Mouse (Mus musculus): ENCODE measurements at regions not wholly inside any gene's neighbourhood (a gene's known extent, or its start where the extent isn't known, plus 50 kb on each side); places are given as distances from the start of the nearest gene placed in this dataset.

DNA sequence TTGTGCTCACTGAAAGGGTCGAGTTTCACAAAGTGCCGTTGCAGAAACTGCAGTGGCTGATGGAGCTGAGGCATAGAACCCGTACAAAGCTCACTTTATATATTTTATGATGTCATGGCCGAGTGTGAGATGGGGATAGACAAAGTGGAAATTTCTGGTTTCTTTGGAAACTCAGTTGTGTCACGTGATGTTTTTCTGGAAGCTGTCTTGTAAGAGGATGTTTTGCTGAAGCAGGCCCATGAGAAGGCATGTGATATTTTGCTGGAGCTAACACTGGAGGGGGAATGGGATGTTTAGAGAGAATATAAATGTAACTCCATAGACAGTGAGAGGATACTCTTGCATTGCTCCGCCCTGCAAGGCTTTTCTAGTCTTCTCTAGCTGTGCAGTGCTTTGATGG, 311.7 kb downstream of the Tmem132b start:
- DNase-seq (ENCODE audit: low spot score): no peak

- no peak for DNase-seq (ENCODE audit: low spot score)
Measured at GRCm38 (mm10) chr5:125849722-125850121, 318.1 kb downstream of the Tmem132b start.

DNA sequence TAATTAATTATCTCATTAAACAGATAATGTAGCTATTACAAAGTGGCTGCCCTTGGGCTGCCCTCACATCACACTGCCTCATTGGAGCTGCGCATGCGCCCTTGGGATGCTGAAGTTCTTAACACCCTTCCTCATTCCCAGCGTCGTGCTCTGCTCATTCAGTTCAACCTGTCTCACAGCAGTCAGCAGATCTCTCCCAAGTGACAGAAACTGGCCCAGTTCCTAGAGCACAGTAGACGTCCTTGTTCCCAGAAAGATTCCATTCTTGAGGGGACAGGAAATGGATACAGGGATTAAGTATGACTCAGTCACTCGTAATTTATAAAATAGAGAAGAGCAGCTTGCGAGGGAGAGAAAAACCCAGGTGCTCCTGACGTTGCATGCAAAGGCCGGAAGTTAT, 344.7 kb downstream of the Tmem132b start:
- DNase-seq (ENCODE audit: low spot score): no peak

DNA sequence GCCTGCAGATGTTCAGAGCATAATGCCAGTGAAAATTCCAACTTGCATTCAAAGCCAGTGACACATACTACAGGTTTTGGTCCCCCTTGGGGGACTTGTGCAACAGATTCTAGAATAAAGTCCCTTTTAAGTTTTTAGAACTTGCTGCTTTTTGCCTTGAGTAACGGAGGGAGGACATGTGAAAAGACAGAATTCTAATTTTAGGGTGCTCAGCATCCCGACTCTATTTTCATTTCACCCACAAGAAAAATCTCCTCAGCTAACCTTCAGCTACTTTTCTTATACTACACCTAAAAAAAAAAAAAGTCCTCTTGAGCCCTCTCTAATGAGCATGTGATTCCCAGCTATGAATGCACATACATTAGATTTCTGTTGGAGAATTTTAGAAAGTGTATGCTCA, 357.3 kb downstream of the Tmem132b start:
- DNase-seq (ENCODE audit: low spot score): no peak

- no peak for DNase-seq (ENCODE audit: low spot score)
Measured at GRCm38 (mm10) chr5:125893864-125894263, 362.3 kb downstream of the Tmem132b start.

- no peak for DNase-seq (ENCODE audit: low spot score)
Measured at GRCm38 (mm10) chr5:125902038-125902437, 370.5 kb downstream of the Tmem132b start.

DNA sequence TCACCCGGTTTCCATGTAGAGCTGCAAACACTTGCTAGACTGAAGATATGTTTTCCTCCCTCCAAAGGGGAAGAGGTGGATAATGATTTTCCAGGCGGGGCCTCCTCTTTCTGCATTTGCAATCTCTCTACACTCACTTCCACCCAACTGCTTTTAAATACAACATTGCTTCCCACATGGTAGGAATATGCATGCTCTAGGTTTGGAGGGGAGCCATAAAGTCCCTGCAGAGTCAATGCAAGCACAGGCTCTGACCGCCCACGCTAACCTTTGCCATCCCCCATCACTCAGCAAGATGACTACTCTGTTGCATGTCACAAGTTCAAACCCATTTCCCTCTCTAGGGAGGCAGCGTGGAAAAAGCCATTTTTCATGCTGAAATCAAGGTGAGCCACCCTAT, 372.9 kb downstream of the Tmem132b start:
- no peak for DNase-seq (ENCODE audit: low spot score)

DNA sequence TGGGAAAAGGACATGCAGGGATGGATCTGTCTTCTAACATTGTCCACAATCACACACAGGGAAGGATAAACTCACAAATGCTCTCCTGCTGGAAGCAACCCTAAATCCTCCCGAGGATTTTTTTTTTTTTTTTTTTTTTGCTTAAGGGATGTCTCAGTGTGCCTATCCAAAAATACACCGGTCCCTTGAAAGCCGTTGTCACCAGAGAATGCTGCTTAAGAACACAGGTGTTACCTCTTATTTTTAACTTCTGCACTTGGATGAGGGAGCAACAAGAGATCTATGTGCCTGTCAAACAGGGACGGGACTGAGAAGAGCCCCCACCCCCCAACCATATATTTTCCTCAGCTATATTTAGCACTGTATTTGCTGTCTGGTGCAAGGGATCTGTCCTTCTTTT, 375.8 kb downstream of the Tmem132b start:
- no peak for DNase-seq (ENCODE audit: low spot score)

DNA sequence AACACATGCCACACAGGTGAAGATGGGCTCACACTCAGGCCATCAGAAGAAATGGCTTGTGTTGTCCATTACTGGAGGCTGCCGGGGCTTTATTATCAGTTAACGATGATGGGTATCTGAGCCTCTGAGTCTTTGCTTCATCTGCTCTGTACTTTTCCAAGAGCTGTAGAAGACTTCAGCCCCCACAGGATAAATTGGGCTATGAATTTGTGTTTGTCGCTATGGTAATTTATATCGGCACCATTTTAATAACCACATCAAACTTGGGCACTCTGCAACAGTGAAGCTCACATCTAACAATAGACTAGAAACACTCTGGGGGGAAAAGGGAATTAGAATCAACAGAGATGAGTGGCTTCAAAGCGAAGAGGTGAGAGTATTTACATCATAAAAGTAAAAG, 376.3 kb downstream of the Tmem132b start:
- DNase-seq (ENCODE audit: low spot score): no peak

- no peak for DNase-seq (ENCODE audit: low spot score)
Measured at GRCm38 (mm10) chr5:125915857-125916256, 384.3 kb downstream of the Tmem132b start.

DNA sequence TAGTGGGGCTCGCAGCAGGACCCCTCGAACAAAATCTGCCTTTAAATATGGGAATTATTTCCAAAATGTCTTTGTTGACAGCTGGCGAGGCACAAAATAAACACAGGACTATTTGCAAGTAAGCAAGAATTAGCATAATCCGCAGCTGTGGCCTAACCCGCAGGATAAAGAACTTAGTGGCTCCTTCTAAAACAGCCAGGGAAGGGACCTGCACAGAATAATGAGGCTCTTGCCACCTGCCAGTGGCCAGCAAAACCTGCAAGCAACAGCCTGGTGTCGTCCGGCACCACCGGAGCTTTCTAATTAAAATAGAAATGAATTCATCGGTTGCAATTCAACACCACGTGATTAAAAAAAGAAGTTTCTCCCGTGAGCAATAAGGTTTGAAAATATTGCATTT, 389.4 kb downstream of the Tmem132b start:
- DNase-seq (ENCODE audit: low spot score): no peak

- DNase-seq (ENCODE audit: low spot score): no peak
Measured at GRCm38 (mm10) chr5:125925856-125926497, 394.4 kb downstream of the Tmem132b start.

GRCm38 (mm10) chr5:125931502-125931901, 399.9 kb downstream of the Tmem132b start:
- no peak for DNase-seq (ENCODE audit: low spot score)

DNA sequence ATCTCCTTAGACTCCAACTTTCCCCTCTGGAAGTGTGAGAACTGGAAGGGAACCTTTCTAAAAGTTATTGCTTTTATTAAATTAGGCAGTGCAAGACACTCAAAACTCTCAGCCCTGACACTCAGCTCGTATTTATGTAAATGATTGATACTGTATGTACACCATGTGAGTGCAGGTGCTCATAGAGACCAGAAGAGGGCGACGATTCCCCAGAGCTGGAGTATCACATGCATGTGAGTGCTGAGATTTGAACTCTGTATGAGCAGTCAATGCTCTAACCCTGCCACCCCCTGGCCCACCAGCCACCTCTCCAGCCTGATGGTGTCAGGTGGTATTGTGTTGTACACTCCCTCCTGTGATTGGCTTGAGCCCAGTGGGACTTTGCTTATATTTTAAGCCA, 407.8 kb downstream of the Tmem132b start:
- DNase-seq (ENCODE audit: low spot score): no peak

DNA sequence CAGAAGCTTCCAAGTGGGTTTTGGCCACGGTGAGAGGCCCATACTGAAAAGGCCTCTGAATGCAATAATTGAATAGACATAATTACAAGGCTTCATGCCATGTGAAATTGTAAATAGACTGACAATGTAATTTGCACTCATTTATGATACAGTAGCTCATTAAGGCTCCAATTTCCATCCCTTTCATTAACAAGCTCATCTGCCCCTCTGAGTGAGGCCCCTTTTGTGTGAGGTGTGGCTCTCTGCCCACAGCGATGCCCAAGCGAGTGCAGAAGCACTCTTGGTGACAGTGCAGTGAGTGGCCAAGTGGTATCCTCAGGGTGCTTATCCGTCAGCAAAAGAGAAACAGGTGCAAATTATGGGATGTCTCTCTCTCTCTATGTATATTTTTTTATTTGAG, 415.2 kb downstream of the Tmem132b start:
- DNase-seq (ENCODE audit: low spot score): no peak

DNA sequence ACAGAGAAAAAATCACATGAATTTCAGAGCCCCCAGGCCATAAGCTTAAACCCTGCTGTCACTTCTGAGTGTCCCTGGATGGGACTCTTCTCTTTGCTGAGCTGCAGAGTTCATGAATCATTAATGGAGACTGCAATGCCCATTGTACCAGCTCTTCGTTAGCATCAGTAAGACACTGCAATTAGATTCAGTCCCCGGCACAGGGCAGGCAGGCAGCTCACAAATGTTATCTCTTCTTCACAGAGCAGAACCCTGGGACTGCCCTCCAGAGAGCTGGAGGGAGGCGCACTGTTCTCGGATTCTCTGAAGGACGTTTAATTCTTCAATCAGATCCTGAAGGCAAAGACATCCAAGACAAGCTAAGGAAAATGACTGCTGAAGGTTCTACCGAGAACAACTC, 420.1 kb downstream of the Tmem132b start:
- no peak for DNase-seq (ENCODE audit: low spot score)

- DNase-seq (ENCODE audit: low spot score): no peak
Measured at GRCm38 (mm10) chr5:125964039-125964438, 432.5 kb downstream of the Tmem132b start.

DNA sequence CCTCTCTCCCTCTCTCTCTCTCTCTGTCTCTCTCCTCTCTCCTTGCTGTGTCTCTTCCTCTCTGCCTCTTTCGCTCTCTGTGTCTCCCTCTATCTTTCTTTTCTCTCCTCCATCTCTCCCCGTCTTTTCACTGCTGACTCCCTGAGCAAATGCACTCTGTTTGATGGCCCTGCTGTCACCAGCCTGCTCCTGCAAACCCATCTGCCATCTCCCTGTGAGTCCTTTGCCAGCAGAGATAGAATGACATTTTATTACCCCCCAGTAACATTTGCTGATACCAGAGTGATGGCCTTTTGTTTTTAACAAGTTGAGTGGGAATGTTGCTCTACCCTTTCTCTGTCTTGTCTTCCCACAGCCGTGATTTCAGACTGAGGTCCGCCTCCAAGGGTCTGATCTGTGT, 436.6 kb downstream of the Tmem132b start:
- DNase-seq (ENCODE audit: low spot score): no peak

GRCm38 (mm10) chr5:125974035-125974434, 442.5 kb downstream of the Tmem132b start:
- no peak for DNase-seq (ENCODE audit: low spot score)

DNA sequence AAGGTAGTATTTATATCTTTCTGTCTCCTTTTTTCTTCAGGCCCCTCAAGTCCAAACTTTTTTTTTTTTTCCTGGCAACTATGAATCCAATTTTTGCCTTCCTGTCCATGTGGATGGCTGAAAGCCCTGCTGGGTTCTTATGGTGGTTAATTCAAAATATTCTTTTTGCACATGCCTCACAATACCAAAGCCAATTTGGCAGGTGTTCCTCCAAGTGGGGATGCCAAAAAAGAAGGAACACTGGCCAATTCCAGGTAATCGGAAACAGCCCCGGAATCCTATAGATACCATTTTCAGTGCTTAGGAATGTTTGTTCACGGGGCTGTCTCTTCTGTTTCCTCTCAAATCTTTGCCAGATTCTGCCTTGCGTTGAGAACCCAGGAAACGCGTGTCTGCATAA, 448.2 kb downstream of the Tmem132b start:
- DNase-seq (ENCODE audit: low spot score): no peak

DNA sequence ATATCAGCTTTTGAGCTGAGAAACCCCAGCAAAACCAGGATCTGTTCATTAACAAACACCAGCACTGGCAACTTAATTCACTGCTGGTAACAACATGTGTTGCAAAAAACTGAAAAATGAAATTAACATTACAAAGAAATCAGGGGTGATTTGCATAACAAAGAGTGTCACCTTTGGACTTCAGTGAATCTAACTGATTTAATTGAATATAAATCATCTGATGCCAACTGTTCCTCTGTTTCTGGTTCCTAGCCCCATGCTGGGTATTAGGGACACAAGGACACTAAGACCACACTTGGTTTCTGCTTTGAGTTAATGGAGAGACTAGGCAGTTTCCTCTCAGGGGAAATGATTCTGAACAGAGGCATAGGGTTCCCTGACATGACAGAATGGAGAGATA, 453.8 kb downstream of the Tmem132b start:
- DNase-seq (ENCODE audit: low spot score): no peak

DNA sequence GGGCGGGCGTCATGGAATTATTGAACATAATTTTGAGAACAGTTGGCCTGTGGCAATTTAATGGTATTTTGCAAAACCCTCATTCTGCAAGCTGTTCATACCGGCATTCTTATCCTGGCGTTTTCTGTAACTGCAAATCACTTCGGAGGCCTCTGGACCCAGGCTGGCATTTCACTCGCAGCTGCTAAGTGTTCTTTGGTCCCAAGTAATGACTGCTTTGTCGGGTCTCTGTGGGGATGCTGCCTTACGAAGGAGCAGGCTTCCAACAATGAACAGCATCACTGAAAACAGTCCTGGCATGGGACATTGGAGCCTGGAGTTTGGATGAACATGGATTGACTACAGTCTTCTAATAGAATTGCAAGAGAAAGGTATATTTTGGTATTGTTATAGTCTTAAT, 465.6 kb downstream of the Tmem132b start:
- no peak for DNase-seq (ENCODE audit: low spot score)

- no peak for DNase-seq (ENCODE audit: low spot score)
Measured at GRCm38 (mm10) chr5:126007871-126008270, 476.3 kb downstream of the Tmem132b start.

- DNase-seq (ENCODE audit: low spot score): no peak
Measured at GRCm38 (mm10) chr5:126008321-126008720, 476.7 kb downstream of the Tmem132b start.

All from urinary bladder, adult 2 months (tissue).